Mouse (Mus musculus) B cell, adult 2 months (primary cell): ENCODE measurements around the gene Tarbp2.

Source experiments
- DNase-seq, 2 experiments: peaks; one replicate each; pipeline ENCODE4 v3.0.0; 2022

The Tarbp2 gene

DNA sequence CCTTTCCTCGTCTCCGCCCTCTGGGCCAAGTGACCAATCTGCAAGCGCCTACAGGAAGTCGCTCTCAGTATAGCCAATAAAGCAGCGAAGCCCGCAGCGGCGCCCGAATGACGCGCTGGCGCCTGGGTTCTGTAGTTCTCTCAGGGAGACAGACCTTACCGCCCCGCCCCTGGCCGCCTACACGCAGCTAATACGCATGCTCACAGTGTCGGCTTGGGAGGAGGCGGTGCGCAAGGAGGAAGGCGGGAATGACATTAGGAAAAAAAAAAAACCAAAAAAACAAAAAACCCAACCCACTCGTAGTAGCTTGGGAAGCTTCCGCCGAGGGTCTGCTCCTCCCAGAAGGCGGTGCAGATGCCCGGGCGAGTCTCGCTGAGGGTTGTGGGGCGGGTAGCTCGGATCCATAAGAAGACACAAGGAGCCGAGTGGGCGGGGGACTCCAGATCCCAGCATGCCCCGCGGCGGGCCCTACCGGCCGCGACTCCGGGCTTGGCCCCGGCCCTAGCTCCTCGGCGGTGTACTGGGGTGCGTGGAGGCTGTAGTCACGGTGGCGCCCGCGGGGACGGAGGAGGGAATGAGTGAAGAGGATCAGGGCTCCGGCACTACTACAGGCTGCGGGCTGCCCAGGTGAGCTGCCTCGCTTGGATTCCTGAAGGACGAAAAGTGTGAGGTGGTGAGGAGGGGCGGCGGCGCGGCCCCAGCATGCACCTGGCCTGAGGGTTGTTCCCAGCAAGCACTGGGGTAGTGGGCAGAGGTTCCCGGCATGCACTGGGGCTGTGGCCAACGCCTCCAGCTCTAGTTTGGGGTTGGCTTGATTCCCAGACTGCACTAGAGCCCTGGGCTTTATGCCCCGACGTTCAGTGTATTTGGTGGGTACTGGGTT lies at the start of gene Tarbp2:
TSS of gene Tarbp2 (plus strand) at position 217 of the 883 bp plus-strand sequence.
- DNase-seq, result peak; percentile 97

DNA sequence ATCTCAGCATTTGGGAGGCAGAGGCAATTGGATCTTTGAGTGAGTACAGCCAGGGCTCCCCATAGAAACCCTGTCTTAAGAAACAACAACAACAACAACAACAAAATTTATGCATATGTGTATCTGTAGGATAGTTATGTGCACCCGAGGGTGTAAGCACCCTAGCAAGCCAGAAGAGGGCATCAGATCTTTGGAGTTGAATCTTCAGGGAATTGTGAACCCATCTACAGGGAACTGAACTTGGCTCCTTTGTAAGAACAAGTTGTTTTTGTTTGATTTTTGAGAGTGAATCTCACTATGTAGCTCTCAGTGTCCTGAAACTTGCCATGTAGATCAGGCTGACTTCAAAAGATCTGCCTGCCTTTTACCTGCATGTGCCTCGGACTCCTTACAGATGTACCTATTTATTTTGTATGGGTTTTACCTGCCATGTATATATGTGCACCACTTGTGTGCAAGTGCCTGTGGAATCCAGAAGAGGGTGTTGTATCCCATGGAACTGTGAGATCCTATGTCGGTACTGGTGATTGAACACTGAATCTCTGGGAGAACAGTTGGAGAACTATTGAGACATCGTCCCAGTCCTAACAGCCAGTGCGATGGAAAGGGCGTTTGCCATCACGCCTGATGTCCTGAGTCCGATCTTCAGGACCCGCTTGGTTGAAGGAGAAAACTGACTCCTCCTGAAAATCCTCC lies 49.2 kb upstream of the Tarbp2 start:
- no peak for DNase-seq

DNA sequence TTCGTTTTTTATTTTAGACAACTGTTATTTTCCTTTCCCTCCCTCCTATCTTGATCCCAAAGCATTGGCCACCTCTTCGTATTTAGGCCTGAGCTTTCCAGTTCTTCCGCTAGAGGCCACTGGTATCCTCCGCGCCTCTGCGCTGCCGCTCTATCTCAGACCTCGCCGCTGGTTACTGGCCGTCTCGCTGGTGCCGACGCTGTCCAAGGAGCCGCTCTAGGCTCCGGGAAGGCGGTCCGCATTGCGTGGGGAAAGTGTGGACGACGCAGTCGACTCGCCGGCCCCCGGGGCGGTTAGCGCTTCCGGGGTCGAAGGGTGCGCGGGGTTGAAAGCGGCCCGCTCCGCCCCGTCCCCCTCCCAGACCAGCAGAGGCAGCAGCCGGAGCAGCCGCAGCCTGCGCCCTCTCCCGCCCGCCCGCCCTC lies 47.8 kb upstream of the Tarbp2 start, which contains the start of gene Pcbp2:
TSS of gene Pcbp2 (plus strand) at position 357 of the 422 bp plus-strand sequence.
- peak; percentile 95 for DNase-seq

DNA sequence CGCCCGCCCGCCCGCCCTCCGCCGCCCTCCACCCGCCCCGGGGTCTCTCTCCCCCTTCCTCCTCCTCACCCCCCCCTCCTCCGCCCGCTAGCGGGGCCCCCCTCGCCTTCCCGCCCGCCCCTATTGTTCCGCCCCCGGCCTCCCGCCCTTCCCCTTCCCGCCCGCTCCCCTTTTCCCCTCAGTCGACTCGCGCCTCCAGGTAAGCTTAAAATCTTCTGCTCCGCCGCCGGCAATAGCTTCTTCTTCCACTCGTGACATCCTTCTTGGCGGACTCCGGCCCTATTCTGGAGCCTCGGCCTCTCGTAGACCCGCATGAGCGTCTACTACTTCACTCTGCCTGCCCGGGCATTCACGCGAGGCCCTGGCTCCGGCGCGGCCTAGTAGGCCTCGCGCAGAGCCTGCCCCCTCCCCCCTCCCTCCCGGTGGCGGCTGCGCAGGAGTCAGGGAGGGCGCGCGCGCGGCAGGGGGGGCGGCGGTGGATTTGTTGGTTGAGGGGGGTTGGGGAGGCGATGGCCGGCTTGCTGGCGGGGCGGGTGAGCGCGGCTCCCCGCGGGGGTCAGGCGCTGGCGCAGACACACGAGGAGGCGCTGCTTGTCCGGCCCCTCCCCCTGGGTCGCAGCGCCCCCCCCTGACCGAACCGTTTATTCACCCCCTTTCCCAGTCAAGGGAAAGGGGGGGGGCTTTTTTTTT lies 47.2 kb upstream of the Tarbp2 start:
- peak; percentile 78 to 82 for DNase-seq

DNA sequence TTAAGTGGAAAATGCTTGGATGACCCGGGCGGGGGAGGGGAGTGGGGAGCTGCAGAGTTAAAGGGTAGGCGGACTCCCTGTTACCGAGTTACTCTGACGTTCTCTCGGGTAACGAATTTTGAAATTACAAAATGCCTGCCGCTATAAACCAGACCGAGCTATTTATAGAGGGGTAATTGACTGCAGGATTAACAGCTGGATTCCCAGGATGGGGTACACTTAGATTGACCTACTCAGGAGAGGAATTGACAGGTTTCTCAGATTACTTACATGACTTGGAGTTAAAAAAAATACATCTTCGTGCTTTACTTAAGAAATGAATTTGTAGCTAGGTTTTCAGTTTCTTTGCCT lies 46.7 kb upstream of the Tarbp2 start:
- DNase-seq, result no peak

DNA sequence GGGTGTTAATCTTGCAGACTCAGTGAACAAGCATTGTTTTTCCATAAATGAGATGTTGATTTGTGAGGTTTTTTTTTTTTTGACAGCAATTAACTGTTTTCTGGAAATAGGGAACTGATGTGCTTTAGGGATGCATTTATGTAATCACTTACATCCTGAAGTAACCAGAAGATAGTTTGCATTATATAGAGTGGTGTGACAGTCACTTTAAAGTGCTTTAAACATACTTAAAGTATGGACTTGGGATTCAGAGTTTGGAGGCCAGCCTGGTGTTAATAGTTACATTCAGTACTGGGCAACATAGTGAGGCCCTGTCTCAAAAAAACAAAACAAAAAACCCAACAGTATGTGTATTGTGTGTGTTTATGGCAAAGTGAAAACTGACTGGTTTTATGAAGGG lies 46.3 kb upstream of the Tarbp2 start:
- no peak for DNase-seq

DNA sequence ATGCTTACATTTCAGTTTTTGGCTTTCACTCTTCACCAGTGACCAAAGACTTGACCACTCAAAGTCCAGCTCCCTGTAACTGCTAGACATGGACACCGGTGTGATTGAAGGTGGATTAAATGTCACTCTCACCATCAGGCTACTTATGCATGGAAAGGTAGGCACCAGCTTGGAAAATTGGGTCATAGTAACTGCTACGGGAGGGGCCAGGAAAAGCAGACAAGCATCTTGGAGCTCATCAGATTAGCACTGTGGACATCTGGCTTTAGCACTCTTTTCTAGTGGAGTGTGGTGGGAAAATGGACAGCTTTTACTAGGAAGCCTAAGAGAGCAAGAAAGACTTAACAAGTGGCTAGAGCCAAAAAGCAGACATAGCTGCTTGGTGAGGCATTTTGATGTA lies 44.7 kb upstream of the Tarbp2 start:
- no peak for DNase-seq

DNA sequence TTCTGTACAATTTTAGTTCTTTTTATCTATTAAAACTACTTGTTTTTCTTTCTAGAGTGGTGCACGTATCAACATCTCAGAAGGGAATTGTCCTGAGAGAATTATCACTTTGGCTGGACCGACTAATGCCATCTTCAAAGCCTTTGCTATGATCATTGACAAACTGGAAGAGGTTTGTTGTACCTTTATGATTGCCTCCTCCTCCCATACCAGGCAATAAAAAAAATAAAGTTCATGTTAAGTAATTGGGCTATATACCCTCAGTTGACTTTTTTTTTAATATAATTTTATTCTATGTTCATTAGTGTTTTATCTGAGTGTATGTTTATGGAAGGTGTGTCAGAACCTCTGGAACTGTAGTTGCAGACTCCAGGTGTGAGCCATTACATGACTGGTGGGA lies 43.5 kb upstream of the Tarbp2 start:
- no peak for DNase-seq

DNA sequence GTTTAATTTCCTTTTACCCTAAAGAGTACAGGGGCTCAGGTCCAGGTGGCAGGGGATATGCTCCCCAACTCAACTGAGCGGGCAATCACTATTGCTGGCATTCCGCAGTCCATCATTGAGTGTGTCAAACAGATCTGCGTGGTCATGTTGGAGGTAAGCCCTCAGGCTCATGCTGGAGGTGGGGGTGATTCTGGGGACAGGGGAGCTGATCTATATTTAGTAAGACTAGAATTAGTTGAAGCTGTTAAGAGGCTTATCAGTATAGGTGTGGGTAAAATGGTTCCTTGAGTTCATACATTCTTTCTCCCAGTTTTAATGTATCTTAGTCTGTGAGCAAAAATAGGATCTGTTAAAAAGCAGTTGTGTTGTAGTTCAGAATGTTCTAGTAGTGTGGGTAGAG lies 34.9 kb upstream of the Tarbp2 start:
- DNase-seq, result no peak

DNA sequence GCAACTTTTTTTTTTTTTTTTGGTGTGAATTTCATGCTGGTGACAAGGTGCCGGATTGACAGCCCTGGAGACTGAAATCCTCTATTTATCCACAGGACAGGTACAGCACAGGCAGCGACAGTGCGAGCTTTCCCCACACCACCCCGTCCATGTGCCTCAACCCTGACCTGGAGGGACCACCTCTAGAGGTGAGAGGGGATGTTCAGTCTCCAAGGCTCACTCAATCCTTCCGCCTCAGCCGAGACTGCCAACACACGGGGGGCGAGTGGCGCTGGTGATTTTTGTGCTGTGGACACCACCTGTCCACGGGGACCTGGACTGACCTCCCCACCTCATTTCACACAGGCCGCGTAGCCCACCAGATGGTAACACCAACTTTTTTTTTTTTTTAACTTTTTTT lies 32.1 kb upstream of the Tarbp2 start:
- no peak for DNase-seq

DNA sequence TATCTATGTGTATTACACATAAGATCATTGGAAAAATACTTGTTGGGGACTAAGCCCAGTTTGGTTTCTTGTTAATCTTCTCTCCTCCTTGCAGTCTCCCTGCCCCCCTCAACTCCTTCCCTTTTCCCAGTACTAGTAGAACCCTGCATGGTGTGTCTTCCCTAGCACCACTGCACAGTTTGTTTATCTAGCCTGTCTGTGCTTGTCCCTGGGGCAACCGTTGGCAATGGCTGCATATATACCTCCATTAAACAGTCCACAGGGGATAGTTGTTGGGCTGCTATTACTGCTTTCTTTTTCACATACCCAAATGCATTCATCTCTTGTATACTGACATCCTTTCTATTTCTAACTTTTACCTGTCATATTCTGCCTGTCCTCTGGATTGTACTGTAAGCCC lies 30.3 kb upstream of the Tarbp2 start:
- DNase-seq, result no peak

DNA sequence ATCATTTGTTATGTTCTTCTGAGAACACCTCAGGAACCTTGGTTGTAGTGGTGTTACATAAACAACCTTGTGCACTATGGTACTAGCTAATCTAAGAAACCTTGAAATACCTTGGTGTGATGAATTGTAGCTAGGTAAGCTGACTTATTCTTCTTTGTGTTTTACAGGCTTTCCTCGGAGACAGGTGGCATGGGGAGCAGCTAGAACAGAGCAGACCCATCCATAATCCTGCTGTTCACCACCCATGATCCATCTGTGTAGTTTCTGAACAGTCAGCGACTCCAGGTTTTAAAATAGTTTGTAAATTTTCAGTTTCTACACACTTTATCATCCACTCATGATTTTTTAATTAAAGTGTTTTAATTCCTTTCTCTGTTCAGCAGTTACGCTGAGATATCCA lies 19.7 kb upstream of the Tarbp2 start:
- no peak for DNase-seq

DNA sequence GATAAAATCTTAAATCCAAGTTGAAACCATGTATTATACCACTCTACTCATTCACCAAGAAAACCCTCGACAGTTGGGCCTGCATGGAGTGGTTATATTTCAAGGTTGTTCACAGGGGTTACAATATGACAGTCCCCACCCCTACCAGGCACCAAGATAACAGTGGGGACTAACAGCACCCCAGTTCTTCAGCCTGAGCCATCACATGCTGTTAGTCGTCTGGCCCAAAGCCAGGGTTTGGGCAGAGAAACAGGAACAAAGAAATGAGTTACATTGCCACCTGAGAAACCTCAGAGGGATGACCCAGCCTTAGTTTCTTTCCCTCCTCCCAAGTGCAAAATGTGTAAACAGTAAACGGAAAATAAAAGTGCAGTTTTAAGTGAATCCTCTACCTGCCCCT lies 18.6 kb upstream of the Tarbp2 start:
- no peak for DNase-seq

DNA sequence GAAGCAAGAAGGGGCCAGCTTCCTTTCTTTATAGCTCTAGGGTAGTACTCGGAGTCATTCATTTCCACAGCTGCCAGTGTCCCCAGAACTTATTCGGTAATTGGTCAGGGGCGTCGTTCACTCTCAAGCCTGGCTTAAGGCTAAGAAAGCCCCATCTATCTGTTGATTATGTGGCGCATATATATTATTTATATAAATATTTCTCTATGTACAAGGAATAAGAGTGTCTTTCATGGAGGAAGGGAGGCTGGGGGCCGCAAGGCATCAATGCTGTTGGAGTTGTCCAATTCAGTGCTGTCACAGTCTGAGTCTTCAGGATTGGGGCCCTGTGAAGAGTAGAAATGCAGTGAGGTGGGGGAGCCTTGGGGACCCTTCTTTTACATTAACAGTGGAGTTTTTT lies 18.1 kb upstream of the Tarbp2 start:
- DNase-seq, result no peak

DNA sequence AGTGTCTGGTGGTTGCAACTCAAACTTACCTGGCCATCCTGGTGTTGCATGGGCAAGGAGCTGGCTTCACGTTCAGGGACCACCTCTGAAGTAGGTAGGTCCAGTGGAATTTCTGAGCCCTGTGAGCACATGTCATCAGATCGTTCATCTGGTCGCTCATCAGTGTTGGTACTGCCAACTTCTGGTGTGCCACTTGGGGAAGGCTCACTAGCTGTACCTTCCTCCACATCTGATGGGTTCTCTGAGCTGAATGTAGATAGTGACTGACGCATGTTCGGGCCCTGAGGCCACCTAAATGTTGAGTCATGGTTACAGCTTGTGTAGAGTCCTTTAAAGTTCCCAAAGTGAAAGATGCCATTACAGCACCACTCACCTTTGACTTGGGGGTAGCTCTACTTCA lies 17.5 kb upstream of the Tarbp2 start:
- DNase-seq, result no peak

DNA sequence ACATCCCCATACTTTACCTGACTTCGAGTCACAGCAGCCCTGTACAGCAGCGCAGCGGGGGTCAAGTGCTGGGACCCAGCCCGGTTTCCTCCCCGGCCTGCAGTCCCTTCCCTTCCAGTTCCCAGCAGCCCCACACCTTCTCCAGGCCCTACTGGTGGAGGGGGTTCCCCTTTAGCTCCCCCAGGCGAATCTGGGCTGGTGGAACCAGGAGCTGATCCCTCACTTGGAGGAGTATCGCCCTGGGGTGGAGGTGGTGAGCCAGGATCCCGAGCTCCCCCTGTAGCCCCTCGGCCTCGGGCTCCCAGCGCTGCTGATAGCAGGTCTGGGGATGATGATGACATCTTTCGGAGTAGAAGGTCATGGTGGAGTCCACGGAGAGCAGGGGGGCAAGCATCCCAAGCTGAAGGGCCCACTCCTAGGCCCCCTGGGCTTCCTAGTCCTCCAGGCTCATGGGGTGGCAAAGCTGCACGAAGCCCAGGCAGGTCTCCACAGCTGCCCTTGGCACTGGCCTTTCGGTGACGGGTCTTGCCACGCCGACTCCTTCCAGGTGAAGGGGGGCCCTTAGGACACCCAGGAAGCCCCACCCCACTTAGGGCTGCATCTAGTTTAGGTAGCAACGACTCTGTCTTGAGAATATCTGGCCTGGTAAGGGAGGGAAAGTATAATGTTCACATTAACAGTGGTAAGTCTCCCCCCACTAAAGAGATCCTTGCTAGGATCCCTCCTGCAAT lies 16.7 kb upstream of the Tarbp2 start:
- DNase-seq, result no peak

DNA sequence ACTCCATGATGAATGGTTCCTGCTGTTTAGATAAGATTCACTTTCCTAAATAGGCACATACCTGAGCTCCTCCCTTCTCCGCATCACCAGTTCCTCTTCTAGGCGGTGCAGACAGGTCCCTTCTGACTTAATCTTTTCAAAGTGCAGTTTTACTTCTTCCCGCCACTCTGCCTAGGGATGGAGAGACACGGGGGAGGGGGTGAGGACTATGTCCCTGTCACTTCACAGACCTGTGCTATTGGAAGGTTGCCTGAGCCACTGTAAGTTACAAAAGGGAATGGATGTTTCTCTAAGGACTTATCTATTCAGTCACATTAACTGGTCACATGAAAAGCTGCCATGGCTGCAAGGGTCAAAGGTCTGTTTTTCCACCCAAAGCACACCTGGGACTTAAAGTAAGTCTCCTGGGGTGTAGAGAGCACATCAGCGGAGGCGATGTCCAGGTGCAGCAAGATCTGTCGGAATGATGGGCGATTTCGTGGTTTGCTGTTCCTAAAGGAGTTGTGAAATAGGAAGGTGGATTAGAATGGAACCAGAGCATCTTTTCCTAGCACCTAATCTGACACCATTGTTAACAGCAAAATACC lies 15.6 kb upstream of the Tarbp2 start:
- DNase-seq, result no peak

DNA sequence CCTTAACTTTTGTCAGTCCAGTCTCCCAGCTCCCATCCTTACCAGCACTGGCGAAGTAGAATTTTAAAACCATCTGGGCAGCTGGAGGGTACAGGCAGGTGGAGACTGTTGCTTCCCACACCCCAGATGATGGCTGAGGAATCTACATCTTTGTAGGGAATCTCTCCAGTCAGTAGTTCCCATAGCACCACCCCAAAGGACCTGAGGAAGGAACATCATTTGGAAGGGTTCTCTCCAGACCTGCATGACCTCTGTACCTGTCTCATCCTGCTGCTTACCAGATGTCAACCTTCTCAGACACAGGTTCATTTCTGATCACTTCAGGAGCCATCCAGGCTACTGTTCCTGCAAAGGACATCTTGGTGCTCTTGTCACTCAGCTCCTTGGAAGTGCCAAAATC lies 14.5 kb upstream of the Tarbp2 start, which contains the start of gene Gm10337:
TSS of gene Gm10337 (plus strand) at position 276 of the 400 bp plus-strand sequence.
- DNase-seq, result no peak

DNA sequence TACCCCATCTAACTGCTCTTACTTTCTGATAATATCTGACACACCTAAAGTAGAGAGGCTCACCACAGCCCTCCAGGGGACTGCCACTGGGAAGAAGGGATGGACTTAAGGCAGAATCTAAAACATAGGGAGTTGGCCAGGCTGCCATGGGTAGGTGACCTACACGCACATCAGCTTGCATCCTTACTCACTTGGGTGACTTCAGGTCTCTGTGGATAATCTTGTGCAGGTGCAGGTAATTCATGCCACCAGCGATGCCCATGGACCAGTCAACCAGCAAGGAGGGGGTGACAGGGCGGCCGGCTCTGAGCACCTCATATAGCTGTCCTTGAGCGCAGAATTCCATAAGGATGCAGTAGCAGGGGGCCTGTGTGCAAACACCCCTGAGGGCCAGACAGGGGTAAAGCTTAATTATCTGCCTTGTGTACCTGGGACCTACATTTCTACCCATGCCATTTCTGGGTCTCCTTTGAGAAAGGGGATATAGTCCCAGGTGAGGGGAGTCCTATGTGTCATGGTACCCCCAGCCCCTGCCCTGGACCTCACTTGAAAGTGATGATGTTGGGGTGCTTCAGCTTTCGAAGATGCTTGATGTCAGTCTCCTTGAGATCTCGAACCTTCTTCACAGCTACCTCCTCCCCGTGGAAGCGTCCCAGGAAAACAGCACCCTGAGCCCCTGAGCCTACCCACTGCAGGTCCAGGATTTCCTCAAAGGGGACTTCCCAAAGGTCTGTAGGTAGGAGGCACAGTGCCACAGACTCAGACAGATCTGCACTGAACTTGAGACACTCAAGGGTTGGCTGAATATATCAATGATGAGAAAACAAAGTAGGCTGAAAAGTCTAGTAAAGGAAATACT lies 13.8 kb upstream of the Tarbp2 start:
- DNase-seq, result no peak

DNA sequence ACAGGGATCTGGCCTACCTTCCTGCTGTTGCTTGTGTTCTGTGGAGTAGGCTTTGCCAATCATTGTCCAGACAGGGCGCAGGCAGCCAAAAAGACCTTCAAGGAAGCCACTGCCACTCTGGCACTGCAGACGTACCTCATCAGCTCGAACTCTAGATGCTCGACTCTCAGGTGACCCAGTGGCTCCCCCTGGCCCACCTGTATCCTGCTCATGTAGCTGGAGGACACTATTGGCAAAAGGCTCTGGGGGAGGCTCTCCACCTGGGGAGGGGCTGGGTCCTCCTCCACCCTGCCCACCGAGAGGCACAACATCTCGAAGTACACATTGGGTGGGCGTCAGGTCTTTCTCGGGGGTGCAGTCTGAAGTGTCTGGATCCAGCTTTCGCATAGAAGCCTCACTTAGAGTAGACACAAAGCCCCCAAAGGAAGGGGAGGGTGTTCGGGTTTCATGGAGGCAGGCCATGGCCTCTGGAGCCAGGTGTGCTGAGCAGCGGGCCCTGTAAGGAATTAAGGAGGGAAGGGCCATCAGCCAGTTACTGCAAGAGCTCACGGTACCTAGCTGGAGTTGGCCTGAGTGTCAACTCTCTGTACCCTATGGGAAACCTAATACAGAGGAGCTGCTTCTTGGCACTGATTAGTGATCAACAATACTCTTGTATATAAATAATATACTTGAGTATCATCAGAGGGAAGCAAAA lies 12.8 kb upstream of the Tarbp2 start:
- DNase-seq, result no peak
